Mouse (Mus musculus): ENCODE results near the gene Etnk1.

Gene Etnk1

DNA sequence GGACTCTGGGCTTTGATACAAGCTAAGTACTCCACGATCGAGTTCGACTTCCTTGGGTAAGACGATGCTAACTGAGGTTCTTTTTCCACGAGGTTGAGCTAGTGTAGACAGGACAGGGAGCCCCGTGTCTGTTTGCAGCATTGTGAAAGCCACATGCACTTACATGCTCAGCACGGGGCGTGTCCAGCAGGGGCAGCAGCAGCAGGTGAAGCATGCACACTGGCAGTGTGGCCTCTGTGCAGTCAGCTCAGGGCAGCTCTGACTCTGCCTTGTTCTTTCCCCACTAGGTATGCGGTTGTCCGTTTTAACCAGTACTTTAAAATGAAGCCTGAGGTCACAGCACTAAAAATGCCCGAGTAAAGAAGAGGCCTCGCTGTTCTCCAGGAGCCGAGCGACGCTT, 36.1 kb downstream of the Etnk1 start:
- intact Hi-C loops (cut with DNase I): no loop called here

- intact Hi-C loops (cut with DNase I): no loop called here
These were observed 41.9 kb downstream of the Etnk1 start for GRCm38 (mm10) chr6:143208880-143209279.

DNA sequence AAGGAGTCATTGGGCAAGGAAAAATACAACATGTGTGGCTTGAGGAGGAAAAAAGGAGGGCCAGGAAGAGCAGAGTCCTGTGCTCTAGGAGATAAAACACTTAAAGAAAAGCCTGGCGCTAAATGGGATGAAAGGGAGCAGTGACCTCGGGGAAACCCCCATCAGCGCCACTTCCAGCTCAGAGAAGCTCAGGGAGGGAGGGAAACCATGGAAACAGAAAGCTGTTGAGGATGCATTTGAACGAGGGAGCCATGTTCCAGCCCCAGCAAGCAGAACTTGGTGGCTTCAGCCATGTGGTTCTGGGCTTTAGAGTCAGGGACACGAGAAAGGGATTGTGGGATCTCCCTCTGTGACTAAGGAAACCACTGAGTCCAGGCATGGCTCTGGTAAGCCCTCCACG, 45.7 kb downstream of the Etnk1 start:
- intact Hi-C loops (cut with DNase I): no loop called here

DNA sequence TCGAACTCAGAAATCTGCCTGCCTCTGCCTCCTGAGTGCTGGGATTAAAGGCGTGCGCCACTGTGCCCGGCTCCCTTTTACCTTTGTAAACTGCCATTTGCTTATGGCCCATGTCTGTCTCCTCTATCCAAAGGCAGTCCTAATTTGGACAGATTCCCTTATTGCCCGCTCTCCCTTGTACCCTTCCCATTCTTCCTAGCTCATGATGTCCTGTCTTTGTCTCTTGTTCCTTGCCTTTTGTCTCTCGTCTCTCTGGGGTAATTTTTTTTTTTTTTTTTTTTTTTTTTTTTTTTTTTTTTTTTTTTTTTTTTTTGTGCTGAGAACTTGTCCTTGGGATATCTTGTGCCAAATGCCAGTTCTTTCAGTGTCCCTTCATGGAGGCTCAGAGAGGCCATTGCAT, 46.4 kb downstream of the Etnk1 start:
- intact Hi-C loops (cut with DNase I): no loop called here

DNA sequence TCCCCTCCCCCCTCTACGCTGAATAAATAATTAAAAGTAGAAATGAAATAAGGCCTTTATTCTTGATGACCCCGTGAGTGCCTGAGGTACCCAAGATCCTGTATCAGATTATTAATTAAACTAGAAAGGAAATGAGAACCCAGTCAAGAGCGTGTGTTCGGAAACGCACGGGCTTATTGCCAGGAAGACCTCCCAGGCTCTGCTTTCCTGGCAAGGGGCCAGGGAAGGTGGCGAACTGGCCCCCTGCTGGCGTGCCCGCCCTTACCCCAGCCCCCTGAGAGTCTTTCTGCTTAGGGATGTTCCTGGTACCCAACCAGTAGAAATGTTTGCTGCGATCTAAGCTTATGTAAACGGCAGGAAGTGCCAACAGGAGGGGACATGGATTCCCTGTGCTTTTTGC, 49.2 kb downstream of the Etnk1 start:
- intact Hi-C loops (cut with DNase I): no loop called here

GRCm38 (mm10) chr6:143219347-143219746, 52.3 kb downstream of the Etnk1 start:
- intact Hi-C loops (cut with DNase I): no loop called here

- intact Hi-C loops (cut with DNase I): no loop called here
These were observed 54.2 kb downstream of the Etnk1 start for GRCm38 (mm10) chr6:143221245-143221644.

GRCm38 (mm10) chr6:143224057-143224456, 57.0 kb downstream of the Etnk1 start:
- intact Hi-C loops (cut with DNase I): no loop called here

- intact Hi-C loops (cut with DNase I): no loop called here
These were observed 57.9 kb downstream of the Etnk1 start for GRCm38 (mm10) chr6:143224885-143225284.

DNA sequence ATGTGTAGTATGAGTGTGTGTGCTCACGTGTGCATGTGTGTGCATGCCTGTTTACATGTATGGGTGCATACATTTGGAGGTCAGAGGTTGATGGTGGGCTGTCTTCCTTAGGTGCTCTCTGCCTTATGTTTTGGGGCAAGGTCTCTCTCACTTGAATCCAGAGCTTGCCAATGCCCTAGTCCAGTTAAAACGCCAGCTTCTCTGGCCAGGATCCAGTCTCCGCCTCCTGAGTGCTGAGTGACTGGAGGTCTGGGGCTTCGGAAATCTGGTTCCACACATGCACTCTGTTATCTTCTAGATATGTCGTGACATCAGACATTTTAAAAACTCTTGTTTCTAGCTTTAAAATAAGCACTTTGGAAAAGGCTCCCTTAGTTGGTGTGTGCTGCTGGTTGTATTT, 61.7 kb downstream of the Etnk1 start:
- intact Hi-C loops (cut with DNase I): no loop called here

DNA sequence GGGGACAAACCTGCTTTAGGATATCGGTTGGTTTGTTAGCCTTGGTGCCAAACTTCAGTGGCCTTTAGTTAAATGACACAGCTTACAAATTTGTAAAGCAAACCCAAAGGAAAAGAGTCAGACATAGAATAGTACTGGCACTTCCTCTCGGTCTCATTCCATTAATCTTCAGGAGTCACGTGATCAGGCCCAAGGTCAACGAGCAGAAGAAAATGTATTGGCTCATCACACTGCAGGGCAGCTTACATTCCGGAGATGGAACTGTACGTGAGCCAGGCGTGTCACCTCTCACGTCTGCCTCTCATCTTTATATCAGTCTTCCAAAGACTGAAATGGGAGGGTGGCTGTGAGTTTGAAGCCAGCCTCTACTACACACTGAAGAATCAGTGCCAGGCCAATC, 62.9 kb downstream of the Etnk1 start:
- intact Hi-C loops (cut with DNase I): no loop called here

- intact Hi-C loops (cut with DNase I): no loop called here
These were observed 63.9 kb downstream of the Etnk1 start for GRCm38 (mm10) chr6:143230888-143231287.

- intact Hi-C loops (cut with DNase I): no loop called here
These were observed 65.7 kb downstream of the Etnk1 start for GRCm38 (mm10) chr6:143232718-143233117.

DNA sequence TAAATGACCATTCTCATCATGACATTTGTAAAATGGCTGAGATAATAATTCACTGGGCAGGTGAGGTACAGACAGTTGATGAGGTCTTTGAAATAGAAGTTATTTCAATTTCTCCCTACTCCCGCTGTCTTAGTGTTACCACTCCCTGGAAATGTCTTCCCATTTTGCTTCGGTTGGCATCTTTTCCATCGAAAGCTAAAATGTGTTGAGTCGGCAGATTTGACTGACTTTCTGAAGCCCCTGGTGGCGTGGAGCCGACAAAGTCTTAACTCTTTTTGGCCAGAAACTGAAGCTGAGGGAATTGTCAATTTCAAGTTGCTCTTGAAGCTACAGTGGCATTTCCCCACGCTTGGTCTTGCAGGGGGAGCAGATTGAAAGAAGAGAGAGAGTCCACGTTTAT, 67.8 kb downstream of the Etnk1 start:
- intact Hi-C loops (cut with DNase I): no loop called here

DNA sequence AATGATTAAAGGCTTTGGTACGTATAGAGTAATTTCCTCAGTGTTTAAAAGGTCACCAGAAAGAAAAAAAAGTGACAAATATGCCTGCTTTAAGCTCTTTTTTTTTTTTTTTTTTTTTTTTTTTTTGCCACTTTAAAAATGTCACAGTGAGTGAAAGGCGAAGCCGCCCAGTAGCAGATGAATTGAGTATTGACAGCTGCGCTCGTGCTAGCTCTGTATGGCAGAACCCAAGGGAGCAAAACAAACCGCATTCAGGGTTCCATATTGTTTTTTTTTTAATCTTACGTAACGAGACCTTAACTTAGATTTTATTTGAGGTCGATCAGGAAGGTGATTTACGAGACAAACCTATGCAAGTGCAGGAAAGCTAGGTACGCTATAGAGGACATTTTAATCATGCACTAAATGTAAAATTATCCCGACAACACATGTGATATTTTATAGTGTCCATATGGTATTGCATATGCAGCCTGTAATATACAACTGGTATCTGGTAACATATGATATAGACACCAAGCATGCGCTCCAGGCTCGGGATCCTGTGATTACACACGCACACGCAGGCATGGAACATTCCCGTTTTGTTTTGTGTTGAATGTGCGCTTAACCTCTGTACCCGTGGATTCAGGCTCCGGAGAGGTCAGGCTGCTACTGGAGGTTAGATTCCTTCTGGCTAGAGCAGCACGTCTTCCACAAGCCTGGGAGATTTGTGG, 72.5 kb downstream of the Etnk1 start:
- intact Hi-C loops (cut with DNase I): no loop called here

GRCm38 (mm10) chr6:143243191-143243590, 76.2 kb downstream of the Etnk1 start:
- intact Hi-C loops (cut with DNase I): no loop called here

- intact Hi-C loops (cut with DNase I): no loop called here
These were observed 90.9 kb downstream of the Etnk1 start for GRCm38 (mm10) chr6:143257921-143258320.

DNA sequence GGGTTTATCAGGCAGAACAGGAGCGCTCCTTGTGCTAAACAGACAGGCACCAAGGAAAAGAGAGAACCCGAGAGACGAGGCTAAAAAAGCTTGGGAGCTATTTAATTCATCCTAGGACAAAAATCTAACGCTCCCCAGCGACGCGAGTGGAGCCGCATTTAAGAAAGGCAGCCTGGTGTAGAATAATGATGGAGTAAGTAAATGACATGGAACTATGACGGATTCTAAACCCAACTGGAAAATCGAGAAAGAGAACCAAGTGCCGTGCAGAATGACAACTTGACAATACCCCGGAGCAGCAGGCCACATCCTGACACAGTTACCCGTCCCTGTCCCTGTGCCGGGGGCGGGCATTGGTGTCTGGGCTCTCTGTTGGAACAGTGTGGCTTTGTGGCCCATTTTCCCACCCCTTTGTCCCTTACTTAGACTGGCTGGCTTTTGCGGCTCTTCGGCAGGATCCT, 92.2 kb downstream of the Etnk1 start:
- intact Hi-C loops (cut with DNase I): no loop called here

GRCm38 (mm10) chr6:143259870-143260559, 93.0 kb downstream of the Etnk1 start:
- intact Hi-C loops (cut with DNase I): no loop called here

- intact Hi-C loops (cut with DNase I): no loop called here
These were observed 93.7 kb downstream of the Etnk1 start for GRCm38 (mm10) chr6:143260560-143261288.

DNA sequence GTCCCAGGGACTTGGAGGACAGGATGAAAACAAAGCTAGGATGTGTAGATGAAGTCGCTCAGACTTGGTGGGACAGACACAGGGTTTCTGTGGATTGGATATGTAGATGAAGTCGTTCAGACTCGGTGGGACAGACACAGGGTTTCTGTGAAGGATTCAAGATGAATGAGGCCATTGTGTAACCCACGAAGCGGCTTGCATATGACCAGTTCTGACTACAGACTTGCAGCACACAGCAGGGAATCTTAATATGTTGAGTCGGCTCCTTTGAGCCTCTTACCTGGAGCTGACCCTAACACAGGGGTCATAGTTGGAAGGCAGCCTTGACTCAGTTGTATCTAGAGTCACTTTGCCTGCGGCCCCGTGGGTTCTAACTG, 94.3 kb downstream of the Etnk1 start:
- intact Hi-C loops (cut with DNase I): no loop called here

GRCm38 (mm10) chr6:143265482-143265881, 98.5 kb downstream of the Etnk1 start:
- intact Hi-C loops (cut with DNase I): no loop called here

Data from adrenal gland (tissue).